Comparison of ENCODE assay signal across 14 mouse cellular contexts in the genomic region with DNA sequence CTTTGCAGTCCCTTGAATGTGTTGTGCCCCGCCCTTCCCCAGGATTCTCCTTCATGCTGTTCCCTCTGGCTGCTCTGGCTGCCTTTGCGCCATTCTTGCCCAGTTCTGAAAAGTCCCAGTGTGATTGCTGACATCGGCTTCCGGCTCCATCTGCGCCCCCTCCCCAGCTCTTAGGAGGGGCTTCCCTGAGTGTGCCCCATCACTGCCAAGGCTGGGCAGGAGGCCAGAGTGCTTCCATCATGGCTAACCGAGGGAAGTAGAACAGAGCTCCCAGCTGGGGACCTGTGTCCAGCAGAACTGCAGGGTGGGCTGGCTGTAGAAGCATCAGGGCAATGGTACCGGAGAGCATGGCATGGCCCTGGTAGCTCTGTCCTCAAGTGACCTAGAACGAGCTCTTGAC. TPM values are rescaled to one million over a fixed set of nuclear protein-coding genes. Genes with fewer than 3 reads are reported as not detected.
DNase-seq lines count a peak whose midpoint lies in the region; ATAC-seq and TF ChIP-seq lines count a peak whose summit lies in the region.
"Had no signal": no experiment of that assay in that cellular context is flagged by ENCODE, and none has a peak within 500 bp of the region (broad histone marks: within the 10 kb centered on the region; RNA-seq: fewer than 3 reads in every experiment).

No protein-coding gene starts in this region.

- H3K36me3 ChIP-seq in hindbrain, embryonic 16.5 days (ENCODE audit: control insufficient read depth, insufficient read depth, low read length), result 0 out of 2 replicates have a peak, but pooled peaks cover 2% of the 10 kb centered on the region
- H3K36me3 ChIP-seq in liver, postnatal 0 days (replicated peaks; ENCODE audit: insufficient read depth, low read length), result no peaks in the 10 kb centered on the region
- H3K36me3 ChIP-seq: kidney, embryonic 15.5 days; liver, embryonic 12.5 days had no signal

- no peak overlapping the region for H3K9ac ChIP-seq in hindbrain, embryonic 16.5 days (ENCODE audit: low read depth, low read length)
- no peak overlapping the region for H3K9ac ChIP-seq in liver, postnatal 0 days (replicated peaks)
- H3K9ac ChIP-seq: kidney, embryonic 15.5 days; liver, embryonic 12.5 days had no signal

- no peak for TF ChIP-seq EP300 in liver, postnatal 0 days (IDR thresholded peaks at IDR 0.05; ENCODE audit: low read depth)

- H3K4me3 ChIP-seq in hindbrain, embryonic 16.5 days (ENCODE audit: low read length), result no peak overlapping the region
- H3K4me3 ChIP-seq in liver, postnatal 0 days (ENCODE audit: low read depth, low read length), result no peak overlapping the region
- H3K4me3 ChIP-seq: kidney, embryonic 15.5 days; liver, embryonic 12.5 days had no signal

- H3K4me2 ChIP-seq in hindbrain, embryonic 16.5 days (ENCODE audit: low read length), result no peak overlapping the region
- no peak overlapping the region for H3K4me2 ChIP-seq in liver, postnatal 0 days (ENCODE audit: low read depth, low read length)
- H3K4me2 ChIP-seq: kidney, embryonic 15.5 days; liver, embryonic 12.5 days had no signal

- 39% methylated on average over 8 of the region's 8 CpGs for WGBS in hindbrain, embryonic 16.5 days
- WGBS in liver, postnatal 0 days (ENCODE audit: insufficient replicate concordance), result 76% methylated on average over 8 of the region's 8 CpGs

- no peaks in the 10 kb centered on the region for H3K9me3 ChIP-seq in hindbrain, embryonic 16.5 days (ENCODE audit: control insufficient read depth, low read length)
- no peaks in the 10 kb centered on the region for H3K9me3 ChIP-seq in liver, postnatal 0 days (ENCODE audit: low read length)
- H3K9me3 ChIP-seq: kidney, embryonic 15.5 days; liver, embryonic 12.5 days had no signal

- no peaks in the 10 kb centered on the region for H3K4me1 ChIP-seq in hindbrain, embryonic 16.5 days (ENCODE audit: control insufficient read depth, insufficient read depth, low read depth, low read length)
- no peaks in the 10 kb centered on the region for H3K4me1 ChIP-seq in liver, postnatal 0 days (ENCODE audit: insufficient read depth)
- H3K4me1 ChIP-seq: kidney, embryonic 15.5 days; liver, embryonic 12.5 days had no signal

- no peak for TF ChIP-seq CTCF in liver, postnatal 0 days (IDR thresholded peaks at IDR 0.05; ENCODE audit: low read depth)

- no peaks in the 10 kb centered on the region for H3K27me3 ChIP-seq in hindbrain, embryonic 16.5 days (replicated peaks; ENCODE audit: control insufficient read depth, insufficient read depth, low read length)
- no peaks in the 10 kb centered on the region for H3K27me3 ChIP-seq in liver, postnatal 0 days (ENCODE audit: insufficient read depth, low read length)
- H3K27me3 ChIP-seq: kidney, embryonic 15.5 days had no signal

- peak; percentile 31; the same call in 1 of the 2 replicates for ATAC-seq in frontal cortex, adult (ENCODE audit: low TSS enrichment)
- peak; percentile 82 for ATAC-seq in hindbrain, embryonic 16.5 days
- ATAC-seq in liver, postnatal 0 days, result no peak
- ATAC-seq: liver, embryonic 12.5 days had no signal

- DNase-seq in frontal cortex, postnatal 14 days (ENCODE audit: low spot score in 2 of 2), result no peak
- peak; percentile 37 for DNase-seq in lung, postnatal 10 days
- DNase-seq in lung, postnatal 25 days (ENCODE audit: low spot score), result no peak
- DNase-seq in cerebellum, adult 11-12 months, result peak; percentile 51
- DNase-seq in heart, postnatal 4 days, result no peak
- DNase-seq in liver, postnatal 0 days, result no peak
- DNase-seq: gastrocnemius, postnatal 14 days; heart, postnatal 14 days; thymus, postnatal 4 days had no signal

- H3K27ac ChIP-seq in hindbrain, embryonic 16.5 days (ENCODE audit: low read depth, low read length), result no peak overlapping the region
- no peak overlapping the region for H3K27ac ChIP-seq in liver, postnatal 0 days (ENCODE audit: low read depth)
- H3K27ac ChIP-seq: kidney, embryonic 15.5 days; liver, embryonic 12.5 days had no signal

RNA-seq across cellular contexts. Expression of a gene that starts 14.8 kb away (rescaled TPM):
- polyA plus RNA-seq in hindbrain, embryonic 16.5 days (2015; fragmentation: Nextera tagmentation; extraction: Ambion mirVana), result 20.7 and 24.0 TPM in 2 replicates
- total RNA-seq in heart, postnatal 4 days (2021), result under 1 TPM; 0.07 to 0.16 TPM
- polyA plus RNA-seq in liver, postnatal 0 days (2015; fragmentation: Nextera tagmentation; extraction: Ambion mirVana), result not detected in 2 replicates
- total RNA-seq: megakaryocyte-erythroid progenitor cell, adult 5-6 weeks had no signal

RNA-seq across cellular contexts. Expression of a gene that starts 57.8 kb away (rescaled TPM):
- 8.1 and 9.5 TPM in 2 replicates for polyA plus RNA-seq in hindbrain, embryonic 16.5 days (2015; fragmentation: Nextera tagmentation; extraction: Ambion mirVana)
- 10 to 100 TPM; 68.3 to 71.7 TPM for total RNA-seq in heart, postnatal 4 days (2021)
- polyA plus RNA-seq in liver, postnatal 0 days (2015; fragmentation: Nextera tagmentation; extraction: Ambion mirVana), result 1.3 and 2.0 TPM in 2 replicates

Comparison
In these comparisons a context has a peak if more than half of its experiments do, and no peak if none do; other contexts are left out.
1. DNase-seq: peak in lung, postnatal 10 days (single experiment) and cerebellum, adult 11-12 months (single experiment); none in frontal cortex, postnatal 14 days (0 of 2), lung, postnatal 25 days (single experiment), heart, postnatal 4 days (single experiment) and liver, postnatal 0 days (single experiment).
2. RNA of a gene that starts 14.8 kb away (polyA plus RNA-seq): 20.7 to 24.0 TPM in hindbrain, embryonic 16.5 days; not detected in liver, postnatal 0 days; every median in the first group is over 10 times any median in the second.